Mouse (Mus musculus) ovary, postnatal 10 days (tissue): Measurements from ENCODE around the gene Otulinl.

Source experiments
- DNase-seq: peaks from one replicate; pipeline ENCODE4 v3.0.0; 2022; ENCODE audit warnings: low spot score

Otulinl gene

GRCm38 (mm10) chr15:27616159-27616558 is 65.2 kb downstream of the Otulinl start:
- DNase-seq, result no peak

GRCm38 (mm10) chr15:27613255-27613654 is 68.1 kb downstream of the Otulinl start:
- DNase-seq, result no peak

GRCm38 (mm10) chr15:27612533-27613221 is 68.7 kb downstream of the Otulinl start:
- no peak for DNase-seq

GRCm38 (mm10) chr15:27609554-27609953 is 71.8 kb downstream of the Otulinl start:
- no peak for DNase-seq

- DNase-seq, result no peak
Measured at GRCm38 (mm10) chr15:27605252-27605651, 76.1 kb downstream of the Otulinl start.
